Mouse (Mus musculus): ENCODE results near the gene N6amt1.
A peak's percentile ranks its signal among the peaks of the same experiment; 100 is the strongest.

The N6amt1 gene

GRCm38 (mm10) chr16:87354075-87354583, at the start of gene N6amt1:
N6amt1 (plus strand) TSS chr16:87354185.
- DNase-seq (ENCODE audit: low spot score in 2 of 2) = peak; percentile 93 to 94

GRCm38 (mm10) chr16:87305251-87306011, 48.6 kb upstream of the N6amt1 start:
- no peak for DNase-seq (ENCODE audit: low spot score in 2 of 2)

GRCm38 (mm10) chr16:87307109-87307735, 46.8 kb upstream of the N6amt1 start:
- DNase-seq (ENCODE audit: low spot score in 2 of 2) = peak; percentile 21 to 32

GRCm38 (mm10) chr16:87310659-87311058, 43.3 kb upstream of the N6amt1 start:
- no peak for DNase-seq (ENCODE audit: low spot score in 2 of 2)

- DNase-seq (ENCODE audit: low spot score in 2 of 2) = no peak
These were observed 35.7 kb upstream of the N6amt1 start for GRCm38 (mm10) chr16:87318200-87318811.

- DNase-seq (ENCODE audit: low spot score in 2 of 2) = no peak
These were observed 35.0 kb upstream of the N6amt1 start for GRCm38 (mm10) chr16:87318998-87319397.

DNA sequence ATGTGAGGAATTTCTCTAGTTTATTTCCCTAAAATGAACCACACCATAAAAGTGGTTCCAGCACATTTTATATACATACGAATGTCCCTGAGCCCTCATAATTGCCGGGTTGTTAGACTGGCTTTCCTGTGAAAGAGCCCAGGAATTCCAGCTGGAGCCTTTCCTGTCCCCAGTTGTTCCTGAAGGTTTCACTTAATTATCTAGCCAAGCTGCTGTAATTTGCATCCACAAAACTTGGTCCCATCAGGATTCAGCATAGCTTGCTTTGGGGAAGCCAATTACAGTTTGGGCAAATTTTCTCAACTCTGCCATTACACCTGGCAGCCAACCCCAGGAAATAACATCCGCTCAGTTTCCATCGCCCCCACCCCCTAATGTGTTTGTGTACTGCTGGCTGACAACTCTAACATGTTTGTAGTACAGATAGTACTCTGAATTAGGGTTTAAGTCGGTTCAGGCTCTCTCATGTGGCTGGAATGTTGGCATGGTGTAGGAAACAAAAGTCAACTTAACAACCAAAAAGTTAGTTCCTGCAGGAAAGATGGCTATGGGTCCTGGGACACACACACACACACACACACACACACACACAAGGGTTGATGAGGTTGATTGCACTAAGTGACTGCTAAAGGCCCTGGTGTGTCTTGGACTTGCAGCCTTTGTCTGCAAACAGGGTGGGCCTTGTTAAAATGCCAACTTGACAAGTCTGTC, 34.3 kb upstream of the N6amt1 start:
- DNase-seq (ENCODE audit: low spot score in 2 of 2) = no peak

- no peak for DNase-seq (ENCODE audit: low spot score in 2 of 2)
These were observed 33.8 kb upstream of the N6amt1 start for GRCm38 (mm10) chr16:87320252-87320555.

DNA sequence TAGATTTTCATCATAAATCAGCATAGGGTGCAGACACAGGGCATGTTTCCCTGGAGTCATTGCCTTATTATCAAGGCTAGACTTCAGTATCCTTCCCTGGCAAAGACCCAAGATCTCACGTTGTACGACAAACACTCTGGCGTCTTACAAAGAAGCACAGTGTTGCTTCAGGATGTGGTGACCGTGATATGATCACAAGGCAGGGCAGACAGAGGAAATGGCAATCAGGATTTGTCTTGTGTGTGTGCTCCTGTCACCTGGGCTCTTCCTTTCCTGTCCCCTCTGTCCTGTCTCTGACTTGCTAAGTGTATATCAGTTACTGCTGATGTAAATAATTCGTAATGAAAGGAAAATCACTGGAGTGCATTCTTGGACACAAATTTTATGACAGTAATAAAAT, 29.4 kb upstream of the N6amt1 start:
- no peak for DNase-seq (ENCODE audit: low spot score in 2 of 2)

- DNase-seq (ENCODE audit: low spot score in 2 of 2) = no peak
These were observed 24.0 kb upstream of the N6amt1 start for GRCm38 (mm10) chr16:87329986-87330385.

- DNase-seq (ENCODE audit: low spot score in 2 of 2) = no peak
These were observed 19.2 kb upstream of the N6amt1 start for GRCm38 (mm10) chr16:87334756-87335155.

DNA sequence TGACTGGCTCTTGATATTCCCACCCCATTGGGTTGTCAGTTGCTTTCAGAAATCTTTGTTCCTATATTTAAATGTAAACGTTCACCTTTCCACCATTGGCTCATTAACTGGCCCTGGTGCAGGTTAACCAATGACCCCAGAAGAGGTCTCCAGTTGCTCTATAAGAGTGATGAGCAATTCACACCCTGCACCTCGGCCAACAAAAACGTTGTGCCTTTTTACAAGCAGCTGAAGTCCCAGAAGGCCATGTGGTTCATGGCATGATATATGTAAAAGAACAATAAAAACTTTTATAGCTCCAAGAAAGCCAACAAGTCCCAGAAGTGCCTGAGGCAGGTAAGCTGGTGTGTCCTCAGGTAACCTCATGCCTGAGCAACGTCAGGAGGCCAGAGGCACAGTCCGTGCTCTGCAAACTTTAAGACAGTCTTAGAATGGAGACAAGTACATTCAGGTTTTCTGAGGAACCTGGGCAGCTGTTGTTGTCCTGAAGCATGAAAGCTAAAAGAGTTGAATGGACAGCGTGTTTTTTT, 12.9 kb upstream of the N6amt1 start:
- DNase-seq (ENCODE audit: low spot score in 2 of 2) = no peak

- no peak for DNase-seq (ENCODE audit: low spot score in 2 of 2)
These were observed 5.9 kb upstream of the N6amt1 start for GRCm38 (mm10) chr16:87348133-87348532.

- no peak for DNase-seq (ENCODE audit: low spot score in 2 of 2)
These were observed 2.4 kb upstream of the N6amt1 start for GRCm38 (mm10) chr16:87351386-87352105.

GRCm38 (mm10) chr16:87353605-87354004, 380 bp upstream of the N6amt1 start:
- DNase-seq (ENCODE audit: low spot score in 2 of 2) = no peak

DNA sequence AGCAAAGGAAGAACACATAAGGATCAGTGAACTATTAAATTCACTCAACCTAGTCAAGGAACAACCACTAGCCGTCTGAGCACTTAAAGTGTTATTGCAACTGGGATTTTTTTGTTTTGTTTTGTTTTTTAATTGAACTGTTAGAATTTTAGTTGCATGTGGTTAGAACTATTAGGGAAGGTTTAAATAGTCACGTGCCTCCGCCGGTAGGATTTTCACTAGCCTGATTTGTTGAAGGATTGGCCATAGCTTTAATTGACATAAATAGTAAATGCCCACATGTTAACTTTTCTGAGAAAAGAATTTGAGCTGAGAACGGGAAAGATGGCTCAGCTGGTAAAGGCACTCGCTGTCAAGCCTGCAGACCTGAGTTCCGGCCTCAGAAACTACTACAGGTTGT, 763 bp downstream of the N6amt1 start:
- DNase-seq (ENCODE audit: low spot score in 2 of 2) = no peak

DNA sequence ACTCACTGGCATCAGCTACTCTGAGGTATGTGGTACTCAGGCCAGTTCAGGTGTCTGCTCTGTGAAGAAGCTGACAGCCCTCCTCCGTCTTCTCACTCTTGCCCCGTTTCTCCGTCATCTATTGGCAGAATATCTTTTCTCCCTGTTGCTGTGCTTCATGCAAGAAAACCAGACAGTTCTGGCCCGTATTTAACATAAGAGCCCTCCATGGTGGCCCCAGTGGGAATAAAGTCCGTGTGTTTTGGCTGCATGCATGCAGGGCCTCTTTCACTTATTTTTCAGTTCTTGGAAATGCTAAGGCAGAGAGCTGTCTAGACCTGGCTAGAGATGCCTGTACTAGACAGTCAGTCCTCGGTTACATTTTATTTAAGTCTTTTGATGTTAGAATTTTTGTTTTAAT, 6.1 kb downstream of the N6amt1 start:
- DNase-seq (ENCODE audit: low spot score in 2 of 2) = no peak

DNA sequence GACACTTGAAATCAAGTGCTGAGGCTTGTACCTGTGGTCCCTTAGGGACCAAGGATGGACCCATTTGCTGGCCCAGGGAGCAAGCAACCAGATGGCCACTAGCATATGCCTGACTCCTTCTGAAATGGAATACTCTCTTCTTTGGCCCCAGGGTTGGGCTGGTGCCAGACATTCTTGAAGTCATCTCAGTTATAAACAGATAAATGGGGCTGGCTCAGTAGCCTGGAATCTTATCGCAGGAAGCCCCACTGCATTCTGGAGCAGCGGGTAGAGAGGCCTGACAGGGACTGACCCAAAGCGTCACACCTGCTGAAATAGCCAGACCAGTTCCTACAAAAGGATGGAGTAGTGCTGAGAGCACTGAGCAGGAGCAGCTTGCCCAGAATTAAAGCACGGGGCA, 10.2 kb downstream of the N6amt1 start:
- no peak for DNase-seq (ENCODE audit: low spot score in 2 of 2)

- no peak for DNase-seq (ENCODE audit: low spot score in 2 of 2)
These were observed 12.1 kb downstream of the N6amt1 start for GRCm38 (mm10) chr16:87366035-87366434.

GRCm38 (mm10) chr16:87366445-87366844, 12.5 kb downstream of the N6amt1 start:
- DNase-seq (ENCODE audit: low spot score in 2 of 2) = no peak

DNA sequence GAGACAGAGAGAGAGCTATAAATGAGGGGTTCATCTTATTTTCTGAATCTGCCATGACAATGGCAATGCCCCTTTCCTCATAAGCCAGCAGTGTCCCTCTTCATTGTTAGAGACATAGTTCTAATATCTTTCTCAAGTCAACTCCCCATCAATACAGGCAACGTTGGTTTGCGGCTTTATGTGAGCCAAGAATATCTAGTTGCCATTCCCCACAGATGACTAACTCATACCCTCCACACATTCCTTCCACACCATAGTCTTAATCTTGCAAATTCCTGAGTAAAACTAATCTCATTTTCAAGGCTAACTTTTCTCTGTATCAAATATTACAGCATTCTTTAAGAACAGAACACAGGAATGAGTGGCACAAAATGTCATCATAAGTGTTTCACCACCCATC, 29.0 kb downstream of the N6amt1 start:
- no peak for DNase-seq (ENCODE audit: low spot score in 2 of 2)

Data from right cerebral cortex, adult 2 months (tissue).